Mouse (Mus musculus) c-Kit-negative CD71-positive TER-119-positive erythroid progenitor cells, embryonic 14.5 days (primary cell): ENCODE measurements around the gene Pin1rt1.

Experiments
- DNase-seq: peaks from one replicate; pipeline ENCODE4 v3.0.0-alpha.2; 2013; ENCODE audit warnings: low read depth, low spot score

Pin1rt1 gene

GRCm38 (mm10) chr2:104712486-104712809 is 3.7 kb downstream of the Pin1rt1 start:
- no peak for DNase-seq

- DNase-seq = no peak
Observed at GRCm38 (mm10) chr2:104711585-104712485, 4.3 kb downstream of the Pin1rt1 start, which contains the start of gene Tcp11l1. TSS of gene Tcp11l1 (minus strand) at chr2:104712169.

GRCm38 (mm10) chr2:104710670-104711370 is 5.4 kb downstream of the Pin1rt1 start:
- DNase-seq = no peak

- no peak for DNase-seq
Observed at GRCm38 (mm10) chr2:104709786-104710337, 6.3 kb downstream of the Pin1rt1 start.

GRCm38 (mm10) chr2:104704355-104704754 is 11.8 kb downstream of the Pin1rt1 start:
- no peak for DNase-seq

- no peak for DNase-seq
Observed at GRCm38 (mm10) chr2:104703158-104703557, 13.0 kb downstream of the Pin1rt1 start.

GRCm38 (mm10) chr2:104699659-104700058 is 16.5 kb downstream of the Pin1rt1 start:
- DNase-seq = no peak

GRCm38 (mm10) chr2:104692551-104692950 is 23.6 kb downstream of the Pin1rt1 start:
- no peak for DNase-seq

- DNase-seq = no peak
Observed at GRCm38 (mm10) chr2:104690720-104691119, 25.5 kb downstream of the Pin1rt1 start.

GRCm38 (mm10) chr2:104688724-104689123 is 27.5 kb downstream of the Pin1rt1 start:
- DNase-seq = no peak

- DNase-seq = no peak
Observed at GRCm38 (mm10) chr2:104688321-104688720, 27.9 kb downstream of the Pin1rt1 start.

GRCm38 (mm10) chr2:104687261-104687660 is 28.9 kb downstream of the Pin1rt1 start:
- no peak for DNase-seq

- peak; percentile 27 for DNase-seq
Observed at GRCm38 (mm10) chr2:104685418-104685817, 30.8 kb downstream of the Pin1rt1 start.

- no peak for DNase-seq
Observed at GRCm38 (mm10) chr2:104684771-104685170, 31.4 kb downstream of the Pin1rt1 start.

GRCm38 (mm10) chr2:104677326-104677725 is 38.9 kb downstream of the Pin1rt1 start:
- DNase-seq = no peak

GRCm38 (mm10) chr2:104671724-104672123 is 44.5 kb downstream of the Pin1rt1 start:
- DNase-seq = no peak

GRCm38 (mm10) chr2:104669122-104669804 is 46.9 kb downstream of the Pin1rt1 start:
- no peak for DNase-seq
